Mouse (Mus musculus) cerebellum, adult (tissue): ENCODE measurements around the gene Ube2r2.

ENCODE experiments used
- ATAC-seq: cut with Nextera tagmentation; 2 replicates; pipeline ENCODE4 v1.9.2; 2017; ENCODE audit warnings: mild to moderate bottlenecking, moderate library complexity, mixed read lengths; ENCODE audit not compliant: insufficient number of reproducible peaks, low FRiP score, low TSS enrichment

Ube2r2 gene

GRCm38 (mm10) chr4:41116817-41117216, 18.7 kb upstream of the Ube2r2 start:
- ATAC-seq, result no peak

GRCm38 (mm10) chr4:41118706-41119292, 16.7 kb upstream of the Ube2r2 start:
- ATAC-seq, result no peak

- peak; percentile 100 for ATAC-seq
Observed at GRCm38 (mm10) chr4:41124180-41124951, 11.2 kb upstream of the Ube2r2 start, which contains the start of gene Nol6. Gene Nol6 (minus strand): TSS chr4:41124455.

GRCm38 (mm10) chr4:41129406-41129805, 6.1 kb upstream of the Ube2r2 start:
- ATAC-seq, result peak; percentile 78

GRCm38 (mm10) chr4:41129836-41130235, 5.7 kb upstream of the Ube2r2 start:
- no peak for ATAC-seq

GRCm38 (mm10) chr4:41132471-41132870, 3.1 kb upstream of the Ube2r2 start:
- ATAC-seq, result no peak

GRCm38 (mm10) chr4:41133529-41134291, 1.8 kb upstream of the Ube2r2 start:
- ATAC-seq, result no peak

- ATAC-seq, result peak; percentile 67
Observed at GRCm38 (mm10) chr4:41134935-41135710, 420 bp upstream of the Ube2r2 start.

- ATAC-seq, result no peak
Observed at GRCm38 (mm10) chr4:41136454-41136805, 887 bp downstream of the Ube2r2 start.

- no peak for ATAC-seq
Observed at GRCm38 (mm10) chr4:41136811-41137210, 1.3 kb downstream of the Ube2r2 start.

- ATAC-seq, result no peak
Observed at GRCm38 (mm10) chr4:41140174-41140875, 4.8 kb downstream of the Ube2r2 start.

GRCm38 (mm10) chr4:41142601-41143000, 7.1 kb downstream of the Ube2r2 start:
- ATAC-seq, result no peak

GRCm38 (mm10) chr4:41149891-41150290, 14.3 kb downstream of the Ube2r2 start:
- no peak for ATAC-seq

GRCm38 (mm10) chr4:41151186-41151585, 15.6 kb downstream of the Ube2r2 start:
- ATAC-seq, result no peak

- ATAC-seq, result no peak
Observed at GRCm38 (mm10) chr4:41153146-41153545, 17.6 kb downstream of the Ube2r2 start.

- ATAC-seq, result no peak
Observed at GRCm38 (mm10) chr4:41156961-41157360, 21.4 kb downstream of the Ube2r2 start.

GRCm38 (mm10) chr4:41158251-41158650, 22.7 kb downstream of the Ube2r2 start:
- no peak for ATAC-seq

- no peak for ATAC-seq
Observed at GRCm38 (mm10) chr4:41161232-41161631, 25.7 kb downstream of the Ube2r2 start.

- ATAC-seq, result peak; percentile 72; the same call in 1 of the 2 replicates
Observed at GRCm38 (mm10) chr4:41164974-41165373, 29.4 kb downstream of the Ube2r2 start.
